Mouse (Mus musculus): ENCODE data around the gene Kcnmb3. TPM values are rescaled to one million over a fixed set of nuclear protein-coding genes. Genes with fewer than 3 reads are reported as not detected.
A peak's percentile ranks its signal among the peaks of the same experiment; 100 is the strongest.
"Not testable (repeated sequence)": the region's sequence is repeated elsewhere in the genome, so short reads cannot be mapped to it uniquely, and the experiment has no call there.

The Kcnmb3 gene
- polyA plus RNA-seq, 1 experiment = not detected

GRCm38 (mm10) chr3:32472191-32472900, 19.7 kb downstream of the Kcnmb3 start:
- no peak overlapping the region for H3K27ac ChIP-seq (replicated peaks; ENCODE audit: low read depth, low read length)
- H3K4me1 ChIP-seq (ENCODE audit: control insufficient read depth, insufficient read depth, insufficient read length, low read length) = peaks cover 8% of the 10 kb centered on the region; the same call in 1 of the 2 replicates
- H3K4me3 ChIP-seq (ENCODE audit: insufficient read depth, low read depth, low read length) = no peak overlapping the region

GRCm38 (mm10) chr3:32471098-32471497, 20.9 kb downstream of the Kcnmb3 start:
- Histone ChIP-seq H3K4me1 (ENCODE audit: control insufficient read depth, insufficient read depth, insufficient read length, low read length) (peaks cover 8% of the 10 kb centered on the region; the same call in 1 of the 2 replicates), H3K4me3 (ENCODE audit: insufficient read depth, low read depth, low read length) (no peak overlapping the region), H3K27ac (replicated peaks; ENCODE audit: low read depth, low read length) (no peak overlapping the region)

DNA sequence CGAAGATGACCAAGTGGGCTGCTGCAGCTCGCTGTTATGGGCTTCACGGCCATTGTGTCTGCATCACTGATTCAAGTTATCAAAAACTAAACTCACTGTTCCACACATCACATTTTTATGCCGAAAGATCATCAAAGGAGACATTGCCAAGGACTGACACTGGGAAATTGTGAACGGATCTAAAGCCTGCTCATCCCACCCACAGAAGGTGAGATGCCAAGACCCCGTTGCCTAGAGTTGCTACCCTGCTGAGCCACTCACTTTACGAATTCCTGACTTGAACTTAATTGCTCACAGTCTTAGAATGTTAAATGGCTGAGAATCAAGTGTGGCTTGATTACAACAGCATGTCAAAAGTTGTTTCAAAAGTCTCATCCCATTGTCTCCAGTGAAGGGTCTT, 21.6 kb downstream of the Kcnmb3 start:
- peaks cover 8% of the 10 kb centered on the region; the same call in 1 of the 2 replicates for H3K4me1 ChIP-seq (ENCODE audit: control insufficient read depth, insufficient read depth, insufficient read length, low read length)
- no peak overlapping the region for H3K27ac ChIP-seq (replicated peaks; ENCODE audit: low read depth, low read length)
- no peak overlapping the region for H3K4me3 ChIP-seq (ENCODE audit: insufficient read depth, low read depth, low read length)

- H3K27ac ChIP-seq (replicated peaks; ENCODE audit: low read depth, low read length) = no peak overlapping the region
- peaks cover 8% of the 10 kb centered on the region; the same call in 1 of the 2 replicates for H3K4me1 ChIP-seq (ENCODE audit: control insufficient read depth, insufficient read depth, insufficient read length, low read length)
- no peak overlapping the region for H3K4me3 ChIP-seq (ENCODE audit: insufficient read depth, low read depth, low read length)
These were observed 23.6 kb downstream of the Kcnmb3 start for GRCm38 (mm10) chr3:32468411-32468810.

- Histone ChIP-seq H3K4me1 (ENCODE audit: control insufficient read depth, insufficient read depth, insufficient read length, low read length) (peaks cover 4% of the 10 kb centered on the region; the same call in 1 of the 2 replicates), H3K4me3 (ENCODE audit: insufficient read depth, low read depth, low read length) (no peak overlapping the region), H3K27ac (replicated peaks; ENCODE audit: low read depth, low read length) (no peak overlapping the region)
These were observed 24.7 kb downstream of the Kcnmb3 start for GRCm38 (mm10) chr3:32467321-32467720.

GRCm38 (mm10) chr3:32459777-32460176, 32.3 kb downstream of the Kcnmb3 start:
- Histone ChIP-seq H3K27ac (replicated peaks; ENCODE audit: low read depth, low read length) (no peak overlapping the region), H3K4me3 (ENCODE audit: insufficient read depth, low read depth, low read length) (no peak overlapping the region), H3K4me1 (ENCODE audit: control insufficient read depth, insufficient read depth, insufficient read length, low read length) (no peaks in the 10 kb centered on the region)

- Histone ChIP-seq H3K27ac (replicated peaks; ENCODE audit: low read depth, low read length) (no peak overlapping the region), H3K4me1 (ENCODE audit: control insufficient read depth, insufficient read depth, insufficient read length, low read length) (no peaks in the 10 kb centered on the region), H3K4me3 (ENCODE audit: insufficient read depth, low read depth, low read length) (no peak overlapping the region)
These were observed 37.6 kb downstream of the Kcnmb3 start for GRCm38 (mm10) chr3:32454329-32455021.

GRCm38 (mm10) chr3:32441710-32442109, 50.3 kb downstream of the Kcnmb3 start:
- no peak overlapping the region for H3K4me3 ChIP-seq (ENCODE audit: insufficient read depth, low read depth, low read length)
- no peaks in the 10 kb centered on the region for H3K4me1 ChIP-seq (ENCODE audit: control insufficient read depth, insufficient read depth, insufficient read length, low read length)

GRCm38 (mm10) chr3:32438716-32439115, 53.3 kb downstream of the Kcnmb3 start:
- Histone ChIP-seq H3K27ac (replicated peaks; ENCODE audit: low read depth, low read length) (no peak overlapping the region), H3K4me3 (ENCODE audit: insufficient read depth, low read depth, low read length) (no peak overlapping the region)

More at GRCm38 (mm10) chr3:32441710-32442109, 50.3 kb downstream of the Kcnmb3 start:
- no peak overlapping the region for H3K27ac ChIP-seq (replicated peaks; ENCODE audit: low read depth, low read length)

GRCm38 (mm10) chr3:32437820-32438219, 54.2 kb downstream of the Kcnmb3 start:
- H3K4me3 ChIP-seq (ENCODE audit: insufficient read depth, low read depth, low read length) = no peak overlapping the region
- H3K27ac ChIP-seq (replicated peaks; ENCODE audit: low read depth, low read length) = no peak overlapping the region
- H3K4me1 ChIP-seq (ENCODE audit: control insufficient read depth, insufficient read depth, insufficient read length, low read length) = no peaks in the 10 kb centered on the region

More at GRCm38 (mm10) chr3:32438716-32439115, 53.3 kb downstream of the Kcnmb3 start:
- H3K4me1 ChIP-seq (ENCODE audit: control insufficient read depth, insufficient read depth, insufficient read length, low read length) = no peaks in the 10 kb centered on the region

- Histone ChIP-seq H3K4me3 (ENCODE audit: insufficient read depth, low read depth, low read length) (no peak overlapping the region), H3K27ac (replicated peaks; ENCODE audit: low read depth, low read length) (no peak overlapping the region), H3K4me1 (ENCODE audit: control insufficient read depth, insufficient read depth, insufficient read length, low read length) (no peaks in the 10 kb centered on the region)
These were observed 54.7 kb downstream of the Kcnmb3 start for GRCm38 (mm10) chr3:32437297-32437696.

DNA sequence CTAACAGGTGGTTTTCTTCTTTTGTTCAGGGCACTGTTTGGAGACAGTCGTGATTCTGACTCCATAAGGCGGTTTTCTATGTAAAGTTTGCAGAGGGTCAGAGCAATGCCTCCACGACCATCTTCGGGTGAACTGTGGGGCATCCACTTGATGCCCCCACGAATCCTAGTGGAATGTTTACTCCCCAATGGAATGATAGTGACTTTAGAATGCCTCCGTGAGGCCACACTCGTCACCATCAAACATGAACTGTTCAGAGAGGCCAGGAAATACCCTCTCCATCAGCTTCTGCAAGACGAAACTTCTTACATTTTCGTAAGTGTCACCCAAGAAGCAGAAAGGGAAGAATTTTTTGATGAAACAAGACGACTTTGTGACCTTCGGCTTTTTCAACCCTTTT, 55.9 kb downstream of the Kcnmb3 start:
- H3K27ac ChIP-seq (replicated peaks; ENCODE audit: low read depth, low read length) = no peak overlapping the region
- no peak overlapping the region for H3K4me3 ChIP-seq (ENCODE audit: insufficient read depth, low read depth, low read length)
- H3K4me1 ChIP-seq (ENCODE audit: control insufficient read depth, insufficient read depth, insufficient read length, low read length) = no peaks in the 10 kb centered on the region

- Histone ChIP-seq H3K4me1 (ENCODE audit: control insufficient read depth, insufficient read depth, insufficient read length, low read length) (peaks cover 5% of the 10 kb centered on the region), H3K4me3 (ENCODE audit: insufficient read depth, low read depth, low read length) (no peak overlapping the region), H3K27ac (replicated peaks; ENCODE audit: low read depth, low read length) (peak overlapping the region; percentile 9; the same call in 1 of the 2 replicates)
These were observed 58.0 kb downstream of the Kcnmb3 start for GRCm38 (mm10) chr3:32434016-32434415.

- H3K4me3 ChIP-seq (ENCODE audit: insufficient read depth, low read depth, low read length) = no peak overlapping the region
- no peak overlapping the region for H3K27ac ChIP-seq (replicated peaks; ENCODE audit: low read depth, low read length)
- peaks cover 13% of the 10 kb centered on the region for H3K4me1 ChIP-seq (ENCODE audit: control insufficient read depth, insufficient read depth, insufficient read length, low read length)
These were observed 61.6 kb downstream of the Kcnmb3 start for GRCm38 (mm10) chr3:32430394-32430793.

GRCm38 (mm10) chr3:32429351-32429750, 62.7 kb downstream of the Kcnmb3 start:
- H3K4me3 ChIP-seq (ENCODE audit: insufficient read depth, low read depth, low read length) = not testable (repeated sequence)
- H3K27ac ChIP-seq (replicated peaks; ENCODE audit: low read depth, low read length) = peak overlapping the region; percentile 30; the same call in 1 of the 2 replicates
- peaks cover 13% of the 10 kb centered on the region for H3K4me1 ChIP-seq (ENCODE audit: control insufficient read depth, insufficient read depth, insufficient read length, low read length)

Measured in brown adipose tissue, adult 24 weeks (tissue).